Mouse (Mus musculus) liver, embryonic 14.5 days (tissue): ENCODE measurements around the gene Clta.

ENCODE experiments used
- CTCF ChIP-seq: IDR thresholded peaks from 2 replicates; pipeline ENCODE4 v1.5.1; 2016; ENCODE audit warnings: antibody characterized with exemption, low read depth, control low read depth
- EP300 ChIP-seq: IDR thresholded peaks from 2 replicates; pipeline ENCODE4 v1.6.1; 2016; ENCODE audit warnings: antibody characterized with exemption, low read depth

- TF ChIP-seq EP300 (no peak), CTCF (no peak)
These were observed 34.9 kb upstream of the Clta start for GRCm38 (mm10) chr4:43969373-43969772.
